Mouse (Mus musculus) megakaryocyte-erythroid progenitor cell, adult 5-6 weeks (primary cell): ENCODE data around the gene Dph1. TPM values are rescaled to one million over a fixed set of nuclear protein-coding genes. Genes with fewer than 3 reads are reported as not detected.
"Not testable (repeated sequence)": the region's sequence is repeated elsewhere in the genome, so short reads cannot be mapped to it uniquely, and the experiment has no call there.

Experiments used
- ATAC-seq: replicated peaks from 2 replicates; pipeline ENCODE4 v1.8.0; 2016; ENCODE audit warnings: mild to moderate bottlenecking, inconsistent platforms; ENCODE audit not compliant: severe bottlenecking, poor library complexity, low FRiP score, low TSS enrichment
- total RNA-seq, 2 experiments: library from RNA; stranded (forward) in 1 of 2; stranded (reverse) in 1 of 2; fragments of 200-1000, 215-1000 nt in 1 of 2; fragments of >200 nt in 1 of 2; fragmentation: Nextera tagmentation in 1 of 2; gene quantifications; 2 replicates each; pipeline ENCODE4 v1.2.3; 2014 to 2017

Dph1 gene
- total RNA-seq, 2 experiments from 2014 or later, result 14.2 to 25.0 TPM

GRCm38 (mm10) chr11:75178672-75179208, 12.3 kb downstream of the Dph1 start, which contains the start of gene Ovca2:
TSS of gene Ovca2 (minus strand) at chr11:75178835.
- peak; percentile 95 for ATAC-seq

GRCm38 (mm10) chr11:75178011-75178410, 13.0 kb downstream of the Dph1 start:
- ATAC-seq, result no peak

- ATAC-seq, result not testable (repeated sequence)
Observed at GRCm38 (mm10) chr11:75174574-75174973, 16.5 kb downstream of the Dph1 start.

- ATAC-seq, result no peak
Observed at GRCm38 (mm10) chr11:75173799-75174165, 17.3 kb downstream of the Dph1 start.

- peak; percentile 22 for ATAC-seq
Observed at GRCm38 (mm10) chr11:75173095-75173798, 17.8 kb downstream of the Dph1 start.

- ATAC-seq, result no peak
Observed at GRCm38 (mm10) chr11:75172151-75173094, 18.6 kb downstream of the Dph1 start.

GRCm38 (mm10) chr11:75171186-75171865, 19.7 kb downstream of the Dph1 start:
- no peak for ATAC-seq

- ATAC-seq, result peak; percentile 46
Observed at GRCm38 (mm10) chr11:75170136-75170751, 20.8 kb downstream of the Dph1 start.

GRCm38 (mm10) chr11:75169405-75170080, 21.5 kb downstream of the Dph1 start, which contains the start of gene Hic1:
TSS of gene Hic1 (minus strand) at chr11:75169519.
- no peak for ATAC-seq

GRCm38 (mm10) chr11:75168590-75169361, 22.3 kb downstream of the Dph1 start:
- ATAC-seq, result no peak; the same call in 1 of the 2 replicates

- no peak for ATAC-seq
Observed at GRCm38 (mm10) chr11:75167643-75168589, 23.1 kb downstream of the Dph1 start.

- no peak for ATAC-seq
Observed at GRCm38 (mm10) chr11:75166861-75167642, 24.0 kb downstream of the Dph1 start.

GRCm38 (mm10) chr11:75166193-75166842, 24.7 kb downstream of the Dph1 start:
- ATAC-seq, result no peak

GRCm38 (mm10) chr11:75165441-75166192, 25.4 kb downstream of the Dph1 start:
- peak; percentile 38 for ATAC-seq

GRCm38 (mm10) chr11:75164750-75165149, 26.3 kb downstream of the Dph1 start:
- no peak for ATAC-seq
